Mouse (Mus musculus): Measurements from ENCODE around the gene Prr7.

The Prr7 gene

GRCm38 (mm10) chr13:55449205-55449604, 14.9 kb upstream of the Prr7 start:
- peak; percentile 50 for DNase-seq (ENCODE audit: low read depth)

GRCm38 (mm10) chr13:55449679-55450441, 14.2 kb upstream of the Prr7 start:
- DNase-seq (ENCODE audit: low read depth) = peak; percentile 80

- DNase-seq (ENCODE audit: low read depth) = no peak
These were observed 13.5 kb upstream of the Prr7 start for GRCm38 (mm10) chr13:55450511-55450980.

- DNase-seq (ENCODE audit: low read depth) = no peak
These were observed 12.8 kb upstream of the Prr7 start for GRCm38 (mm10) chr13:55451296-55451695.

GRCm38 (mm10) chr13:55451785-55452549, 12.1 kb upstream of the Prr7 start:
- no peak for DNase-seq (ENCODE audit: low read depth)

GRCm38 (mm10) chr13:55462965-55463364, 1.1 kb upstream of the Prr7 start:
- DNase-seq (ENCODE audit: low read depth) = peak; percentile 59

GRCm38 (mm10) chr13:55463399-55464026, 554 bp upstream of the Prr7 start:
- DNase-seq (ENCODE audit: low read depth) = no peak

- DNase-seq (ENCODE audit: low read depth) = peak; percentile 44
These were observed 1.1 kb downstream of the Prr7 start for GRCm38 (mm10) chr13:55465184-55465583.

- DNase-seq (ENCODE audit: low read depth) = no peak
These were observed 1.9 kb downstream of the Prr7 start for GRCm38 (mm10) chr13:55465830-55466440.

GRCm38 (mm10) chr13:55468851-55469560, 4.9 kb downstream of the Prr7 start:
- no peak for DNase-seq (ENCODE audit: low read depth)

- peak; percentile 49 for DNase-seq (ENCODE audit: low read depth)
These were observed 6.3 kb downstream of the Prr7 start for GRCm38 (mm10) chr13:55470372-55470771.

GRCm38 (mm10) chr13:55471156-55471818, 7.2 kb downstream of the Prr7 start:
- DNase-seq (ENCODE audit: low read depth) = peak; percentile 94

GRCm38 (mm10) chr13:55471819-55472131, 7.7 kb downstream of the Prr7 start:
- no peak for DNase-seq (ENCODE audit: low read depth)

- peak; percentile 77 for DNase-seq (ENCODE audit: low read depth)
These were observed 8.3 kb downstream of the Prr7 start for GRCm38 (mm10) chr13:55472132-55473022.

GRCm38 (mm10) chr13:55473076-55473831, 9.2 kb downstream of the Prr7 start:
- peak; percentile 57 for DNase-seq (ENCODE audit: low read depth)

- DNase-seq (ENCODE audit: low read depth) = peak; percentile 31
These were observed 9.9 kb downstream of the Prr7 start for GRCm38 (mm10) chr13:55473961-55474360.

- DNase-seq (ENCODE audit: low read depth) = peak; percentile 54
These were observed 10.6 kb downstream of the Prr7 start for GRCm38 (mm10) chr13:55474621-55475069.

GRCm38 (mm10) chr13:55475750-55476149, 11.7 kb downstream of the Prr7 start:
- DNase-seq (ENCODE audit: low read depth) = no peak

- DNase-seq (ENCODE audit: low read depth) = no peak
These were observed 12.2 kb downstream of the Prr7 start for GRCm38 (mm10) chr13:55476256-55476655.

Measured in induced T-regulatory cell, adult 2 months (primary cell).